Comparison of ENCODE assay signal across 17 mouse cellular contexts in genomic region chr3:130978986-130979642, GRCm38 (mm10).
A peak's percentile ranks its signal among the peaks of the same experiment; 100 is the strongest.
DNase-seq lines count a peak whose midpoint lies in the region; ATAC-seq and TF ChIP-seq lines count a peak whose summit lies in the region.
"Had no signal": no experiment of that assay in that cellular context is flagged by ENCODE, and none has a peak within 500 bp of the region (broad histone marks: within the 10 kb centered on the region; RNA-seq: fewer than 3 reads in every experiment).

No protein-coding gene starts in this region.

- peak overlapping the region; percentile 35 for H3K4me2 ChIP-seq in heart, embryonic 15.5 days
- H3K4me2 ChIP-seq in forebrain, embryonic 12.5 days: no peak overlapping the region
- H3K4me2 ChIP-seq: forebrain, embryonic 13.5 days; hindbrain, embryonic 12.5 days; intestine, embryonic 15.5 days; limb, embryonic 15.5 days had no signal

- no peak overlapping the region for H3K9ac ChIP-seq in heart, embryonic 15.5 days
- no peak overlapping the region for H3K9ac ChIP-seq in forebrain, embryonic 12.5 days
- H3K9ac ChIP-seq: forebrain, embryonic 13.5 days; hindbrain, embryonic 12.5 days; intestine, embryonic 15.5 days; limb, embryonic 15.5 days had no signal

- no peak for TF ChIP-seq CTCF in testis, adult 2 months (IDR thresholded peaks at IDR 0.05; ENCODE audit: control insufficient read depth, insufficient read depth, insufficient replicate concordance, low read depth, low read length)

- H3K27ac ChIP-seq in heart, embryonic 15.5 days: no peak overlapping the region
- H3K27ac ChIP-seq in testis, adult 2 months (ENCODE audit: control insufficient read depth, insufficient read depth, low read depth, low read length): no peak overlapping the region
- no peak overlapping the region for H3K27ac ChIP-seq in forebrain, embryonic 12.5 days
- H3K27ac ChIP-seq: forebrain, embryonic 13.5 days; hindbrain, embryonic 12.5 days; intestine, embryonic 15.5 days; limb, embryonic 15.5 days had no signal

- 53% methylated on average over 14 of the region's 14 CpGs for WGBS in heart, embryonic 15.5 days
- 76% methylated on average over 14 of the region's 14 CpGs for WGBS in forebrain, embryonic 12.5 days

- DNase-seq in heart, adult 8-10 months (ENCODE audit: low spot score): no peak
- no peak for DNase-seq in testis, postnatal 14 days (ENCODE audit: low spot score)
- DNase-seq in induced T-regulatory cell, adult 2 months (ENCODE audit: low read depth): peak; percentile 71
- DNase-seq in gastrocnemius, postnatal 36 days: no peak
- DNase-seq: adrenal gland, adult 2 months; cerebellum, postnatal 25 days; gastrocnemius, postnatal 14 days; kidney, postnatal 4 days; midbrain, embryonic 14.5 days had no signal

- H3K4me3 ChIP-seq in heart, embryonic 15.5 days: no peak overlapping the region
- peak overlapping the region; percentile 62 for H3K4me3 ChIP-seq in testis, adult 2 months (ENCODE audit: control insufficient read depth, low read depth, low read length)
- no peak overlapping the region for H3K4me3 ChIP-seq in forebrain, embryonic 12.5 days (replicated peaks)
- H3K4me3 ChIP-seq: forebrain, embryonic 13.5 days; hindbrain, embryonic 12.5 days; intestine, embryonic 15.5 days; limb, embryonic 15.5 days; myocyte had no signal

- H3K27me3 ChIP-seq in heart, embryonic 15.5 days: no peaks in the 10 kb centered on the region
- no peaks in the 10 kb centered on the region for H3K27me3 ChIP-seq in testis, adult 2 months (ENCODE audit: control insufficient read depth, insufficient read depth, low read length)
- no peaks in the 10 kb centered on the region for H3K27me3 ChIP-seq in forebrain, embryonic 12.5 days
- H3K27me3 ChIP-seq: forebrain, embryonic 13.5 days; hindbrain, embryonic 12.5 days; intestine, embryonic 15.5 days; limb, embryonic 15.5 days had no signal

- H3K9me3 ChIP-seq in heart, embryonic 15.5 days (replicated peaks): no peaks in the 10 kb centered on the region
- H3K9me3 ChIP-seq in forebrain, embryonic 12.5 days: no peaks in the 10 kb centered on the region
- H3K9me3 ChIP-seq: forebrain, embryonic 13.5 days; hindbrain, embryonic 12.5 days; intestine, embryonic 15.5 days; limb, embryonic 15.5 days had no signal

- H3K36me3 ChIP-seq in heart, embryonic 15.5 days: no peaks in the 10 kb centered on the region
- no peaks in the 10 kb centered on the region for H3K36me3 ChIP-seq in testis, adult 2 months (ENCODE audit: control insufficient read depth, insufficient read depth, low read length)
- no peaks in the 10 kb centered on the region for H3K36me3 ChIP-seq in forebrain, embryonic 12.5 days (replicated peaks)
- H3K36me3 ChIP-seq: hindbrain, embryonic 12.5 days; intestine, embryonic 15.5 days; limb, embryonic 15.5 days had no signal

- intact Hi-C loops in gastrocnemius, postnatal 36 days (cut with DNase I): no loop called here

- peaks cover 16% of the 10 kb centered on the region for H3K4me1 ChIP-seq in heart, embryonic 15.5 days (replicated peaks)
- H3K4me1 ChIP-seq in testis, adult 2 months (ENCODE audit: control insufficient read depth, insufficient read depth, low read length): peaks cover 18% of the 10 kb centered on the region
- H3K4me1 ChIP-seq in forebrain, embryonic 12.5 days: no peaks in the 10 kb centered on the region
- H3K4me1 ChIP-seq: forebrain, embryonic 13.5 days; hindbrain, embryonic 12.5 days; intestine, embryonic 15.5 days had no signal

- ATAC-seq in heart, embryonic 15.5 days (replicated peaks; ENCODE audit: insufficient number of reproducible peaks, insufficient read depth, low FRiP score, low read depth): 0 out of 2 replicates have a peak, but pooled peaks have one; percentile 18
- ATAC-seq in forebrain, embryonic 12.5 days (ENCODE audit: low FRiP score): no peak
- ATAC-seq: forebrain, embryonic 13.5 days; intestine, embryonic 15.5 days had no signal

- no peak for TF ChIP-seq POLR2A in testis, adult 2 months (IDR thresholded peaks at IDR 0.05; ENCODE audit: control insufficient read depth, low read depth, low read length)
